Mouse (Mus musculus): ENCODE measurements around the gene Olfr679.
"Not testable (repeated sequence)": the region's sequence is repeated elsewhere in the genome, so short reads cannot be mapped to it uniquely, and the experiment has no call there.

The Olfr679 gene

GRCm38 (mm10) chr7:105080905-105081304, at the start of gene Olfr679:
Gene Olfr679, plus strand, starts transcription at chr7:105081205.
- no peak for DNase-seq (ENCODE audit: low read depth)

DNA sequence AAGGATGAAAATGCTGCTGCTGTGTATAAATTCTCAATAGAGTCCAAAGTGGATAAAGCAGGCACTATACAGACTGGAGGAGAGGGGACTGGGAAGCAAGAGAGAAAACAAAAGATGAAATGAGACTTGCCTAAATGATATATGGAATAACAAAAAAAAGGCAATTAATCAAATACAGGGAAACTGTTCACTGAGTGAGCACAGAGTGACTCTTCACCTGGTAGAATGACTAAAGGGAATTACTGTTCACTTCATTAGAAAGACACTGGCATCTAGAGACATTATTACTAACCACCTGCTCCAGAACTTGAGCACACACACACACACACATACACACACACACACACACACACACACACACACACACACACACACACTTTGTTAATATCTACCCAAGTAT, 48.6 kb upstream of the Olfr679 start, which contains the start of gene Olfr676:
Gene Olfr676 (plus strand): TSS at position 301 of the 400 bp plus-strand sequence.
- DNase-seq (ENCODE audit: low read depth): no peak

DNA sequence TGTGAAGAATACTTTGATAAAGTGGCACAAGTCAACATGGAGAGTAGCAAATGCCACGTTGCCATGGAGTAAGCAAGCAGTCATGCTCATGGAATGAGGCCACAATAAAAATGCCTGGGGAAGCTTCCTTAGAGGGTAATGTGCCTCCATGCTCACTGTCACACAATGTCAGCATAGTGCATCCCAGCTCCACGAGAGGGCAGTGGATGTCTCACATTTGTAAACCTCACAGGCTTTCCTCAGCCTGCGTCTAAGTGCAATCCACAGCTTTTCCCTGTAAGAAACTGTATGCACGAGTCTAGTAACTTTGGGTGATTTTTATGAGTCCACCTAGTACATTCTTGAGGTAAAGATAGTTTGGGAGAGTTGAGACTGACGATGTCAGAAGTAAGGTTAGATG, 47.2 kb upstream of the Olfr679 start:
- not testable (repeated sequence) for DNase-seq (ENCODE audit: low read depth)

DNA sequence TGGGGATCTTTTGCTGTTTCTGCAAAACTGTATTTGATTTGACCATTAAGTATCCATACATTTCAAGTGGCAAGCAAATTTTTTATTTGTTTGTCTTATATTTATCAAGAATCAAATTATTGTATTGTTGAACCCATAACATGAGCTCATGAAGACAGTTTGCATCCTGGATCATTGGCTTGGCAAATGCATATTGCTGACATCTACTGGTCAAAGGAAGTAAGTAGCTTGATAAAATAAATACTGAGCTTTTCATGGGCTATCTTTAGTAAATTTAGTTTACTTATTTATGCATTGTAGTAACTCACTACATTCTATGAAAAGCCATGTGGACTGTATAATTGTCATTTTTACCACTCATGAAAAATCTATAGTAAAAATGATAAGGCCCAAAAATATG, 22.1 kb upstream of the Olfr679 start:
- no peak for DNase-seq (ENCODE audit: low read depth)

DNA sequence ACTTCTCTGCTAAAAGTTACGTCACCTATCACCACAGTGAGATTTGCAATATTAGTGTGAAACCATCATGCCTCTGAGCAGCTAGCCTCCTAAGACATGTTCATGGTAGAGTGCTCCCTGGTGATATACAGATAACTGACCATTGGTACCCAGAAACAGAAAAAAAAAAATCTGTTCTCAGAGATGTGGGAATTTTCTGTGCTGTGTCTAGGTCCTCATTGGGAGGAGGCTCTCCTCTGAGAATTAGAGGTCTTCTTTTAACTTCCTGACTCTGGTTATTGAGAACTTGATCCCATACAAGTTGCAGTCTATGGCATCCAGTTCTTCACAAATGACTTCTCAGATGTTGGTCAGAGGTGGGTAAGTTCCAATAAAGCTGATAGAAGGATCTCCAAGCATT, 16.8 kb upstream of the Olfr679 start, which contains the start of gene Olfr678:
Gene Olfr678 (plus strand): TSS at position 301 of the 400 bp plus-strand sequence.
- DNase-seq (ENCODE audit: low read depth): no peak

DNA sequence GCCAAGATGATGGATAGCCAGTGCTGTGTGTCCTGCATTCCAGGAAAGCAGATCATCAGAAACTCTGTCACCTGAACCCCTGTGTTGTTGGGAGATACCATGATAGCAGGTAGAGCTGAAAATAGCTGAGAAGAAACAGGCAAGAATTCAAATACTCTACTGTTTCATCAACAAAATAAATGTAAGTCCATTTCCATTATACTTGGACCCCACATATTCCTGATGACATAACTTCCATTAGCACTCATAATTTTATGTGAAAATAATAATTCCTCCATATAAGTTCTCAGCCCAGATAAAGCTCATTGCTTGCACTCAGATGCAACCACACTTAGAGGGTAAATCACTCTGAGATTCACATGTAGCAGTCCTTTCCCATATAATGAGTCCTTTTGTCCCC, 11.7 kb downstream of the Olfr679 start, which contains the start of gene Olfr680-ps1:
Gene Olfr680-ps1 (minus strand): TSS at position 101 of the 400 bp plus-strand sequence.
- not testable (repeated sequence) for DNase-seq (ENCODE audit: low read depth)

DNA sequence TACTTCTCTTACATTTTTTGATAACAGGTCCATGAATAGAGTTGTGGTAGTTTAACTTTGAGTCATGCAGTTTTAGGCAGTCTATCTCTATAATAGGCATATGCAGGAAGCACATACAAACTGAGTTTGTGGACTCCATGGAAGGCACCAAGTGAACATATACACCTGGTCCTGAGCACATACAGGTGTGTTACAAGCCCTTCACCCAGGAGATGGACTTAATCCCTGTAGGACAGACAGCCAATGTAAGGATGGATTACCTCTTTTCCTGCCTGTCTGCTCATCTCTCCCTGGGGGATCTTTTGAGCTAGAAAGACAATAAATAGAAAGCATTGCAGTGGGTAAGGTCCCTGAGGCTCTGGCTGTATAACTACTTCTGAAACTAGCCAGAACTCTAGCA, 35.5 kb downstream of the Olfr679 start, which contains the start of gene Olfr681:
Gene Olfr681 (plus strand): TSS at position 301 of the 400 bp plus-strand sequence.
- DNase-seq (ENCODE audit: low read depth): no peak

Measured in c-Kit-positive CD71-negative TER-119-negative erythroid progenitor cells, embryonic 14.5 days (primary cell).